Mouse (Mus musculus): ENCODE data around the gene Kdm4b.

The Kdm4b gene

DNA sequence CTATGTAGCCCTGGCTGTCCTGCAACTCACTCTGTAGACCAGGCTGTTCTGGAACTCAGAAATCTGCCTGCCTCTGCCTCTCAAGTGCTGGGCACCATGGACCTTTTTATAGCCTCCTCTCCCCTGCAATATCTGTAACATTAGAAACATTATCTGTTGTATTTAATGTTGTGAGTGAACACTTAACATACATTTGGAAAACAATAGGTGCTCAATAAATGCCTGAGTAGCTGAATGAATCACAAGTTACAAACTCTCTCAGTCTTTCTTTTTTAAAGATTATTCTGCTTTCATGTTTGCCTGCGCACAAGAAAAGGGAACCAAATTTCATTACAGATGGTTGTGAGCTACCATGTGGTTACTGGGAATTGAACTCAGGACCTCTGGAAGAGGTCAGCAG, 27.6 kb upstream of the Kdm4b start:
- no peak for DNase-seq (ENCODE audit: low read depth, low spot score)

DNA sequence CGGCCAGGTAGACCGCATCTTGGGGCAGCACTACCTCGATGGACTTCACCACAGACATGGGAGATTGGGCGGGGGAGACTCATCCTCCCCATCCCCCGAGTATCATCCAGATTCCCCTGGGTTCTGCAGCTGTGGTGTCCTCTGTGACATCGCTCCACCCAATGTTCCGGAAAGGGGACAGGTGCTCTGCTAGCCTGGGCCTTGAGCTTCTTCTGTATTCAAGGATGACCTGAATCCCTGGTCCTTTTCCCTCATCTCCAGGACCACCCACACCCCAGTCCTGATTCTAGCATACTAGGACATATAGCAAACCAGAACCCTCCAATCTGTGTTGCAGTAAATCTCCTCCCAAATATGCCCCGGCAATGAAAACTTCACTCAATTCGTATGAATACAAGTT, 25.7 kb upstream of the Kdm4b start, which contains the start of gene Arrdc5:
Gene Arrdc5 (minus strand): TSS at position 101 of the 400 bp plus-strand sequence.
- no peak for DNase-seq (ENCODE audit: low read depth, low spot score)

DNA sequence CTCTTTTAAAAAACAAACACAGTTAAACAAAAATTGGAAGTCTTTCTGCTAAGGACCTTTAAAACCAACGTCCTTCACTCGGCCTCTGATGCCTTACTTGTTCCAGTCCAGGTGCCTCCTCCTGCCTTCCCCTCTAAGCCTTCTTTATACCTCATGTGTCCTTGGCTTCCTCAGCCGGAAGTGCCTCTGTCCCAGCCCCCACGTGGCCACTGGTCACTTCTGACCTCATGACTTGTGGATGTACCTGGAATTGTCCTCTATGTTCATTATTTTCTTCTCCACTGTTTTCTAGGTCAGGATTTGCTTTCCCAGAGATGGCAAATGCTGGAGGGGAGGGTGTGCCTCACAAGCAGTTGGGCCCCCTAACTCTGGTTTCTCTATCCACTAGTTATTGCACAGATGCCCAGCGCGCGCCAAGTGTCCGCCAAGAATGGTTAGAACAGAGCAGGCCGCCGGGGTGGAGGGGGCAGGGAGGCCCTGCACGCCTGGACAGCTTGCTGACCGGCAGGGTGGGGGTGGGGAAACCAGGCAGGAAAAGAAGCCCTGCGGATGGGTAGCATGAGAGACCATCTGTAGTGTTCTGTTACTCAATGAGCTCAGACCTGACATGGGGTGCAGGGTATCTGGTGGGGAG, 23.4 kb upstream of the Kdm4b start:
- DNase-seq (ENCODE audit: low read depth, low spot score): no peak

DNA sequence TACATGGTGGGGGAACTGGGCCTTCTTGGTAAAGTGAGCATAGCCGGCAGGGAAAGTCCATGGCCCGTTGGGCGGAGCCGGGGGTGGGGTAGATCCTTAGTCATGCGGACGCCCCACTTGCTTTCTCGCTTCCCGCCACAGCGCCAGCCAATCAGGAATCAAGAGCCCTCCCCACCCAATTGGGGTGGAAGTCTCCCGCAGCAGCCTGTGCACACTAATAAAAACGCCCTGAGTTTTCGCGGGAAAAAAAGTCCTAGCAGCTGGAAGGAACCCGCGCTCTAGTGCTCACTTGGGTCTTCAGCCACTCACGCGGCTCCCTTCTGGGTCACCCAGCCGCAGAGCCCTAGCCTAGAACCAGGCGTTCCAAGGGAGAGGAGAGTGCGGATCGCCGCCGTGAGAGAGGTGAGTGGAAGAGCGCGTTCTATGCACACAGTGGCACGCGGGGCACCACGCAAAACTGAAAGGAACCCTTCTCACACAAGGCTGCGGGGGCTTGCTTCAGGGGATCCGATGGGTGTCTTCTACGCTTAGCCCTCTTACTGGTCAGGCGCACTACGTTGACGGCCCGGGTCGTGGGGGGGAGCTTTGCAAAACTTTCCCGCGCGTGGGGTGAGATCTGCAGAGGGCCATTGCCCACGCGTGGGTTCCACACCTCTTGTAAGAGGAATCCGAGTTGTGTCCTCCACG, 22.6 kb upstream of the Kdm4b start, which contains the start of gene Uhrf1:
Gene Uhrf1 (plus strand): TSS at position 162 of the 687 bp plus-strand sequence.
- peak; percentile 96 for DNase-seq (ENCODE audit: low read depth, low spot score)

DNA sequence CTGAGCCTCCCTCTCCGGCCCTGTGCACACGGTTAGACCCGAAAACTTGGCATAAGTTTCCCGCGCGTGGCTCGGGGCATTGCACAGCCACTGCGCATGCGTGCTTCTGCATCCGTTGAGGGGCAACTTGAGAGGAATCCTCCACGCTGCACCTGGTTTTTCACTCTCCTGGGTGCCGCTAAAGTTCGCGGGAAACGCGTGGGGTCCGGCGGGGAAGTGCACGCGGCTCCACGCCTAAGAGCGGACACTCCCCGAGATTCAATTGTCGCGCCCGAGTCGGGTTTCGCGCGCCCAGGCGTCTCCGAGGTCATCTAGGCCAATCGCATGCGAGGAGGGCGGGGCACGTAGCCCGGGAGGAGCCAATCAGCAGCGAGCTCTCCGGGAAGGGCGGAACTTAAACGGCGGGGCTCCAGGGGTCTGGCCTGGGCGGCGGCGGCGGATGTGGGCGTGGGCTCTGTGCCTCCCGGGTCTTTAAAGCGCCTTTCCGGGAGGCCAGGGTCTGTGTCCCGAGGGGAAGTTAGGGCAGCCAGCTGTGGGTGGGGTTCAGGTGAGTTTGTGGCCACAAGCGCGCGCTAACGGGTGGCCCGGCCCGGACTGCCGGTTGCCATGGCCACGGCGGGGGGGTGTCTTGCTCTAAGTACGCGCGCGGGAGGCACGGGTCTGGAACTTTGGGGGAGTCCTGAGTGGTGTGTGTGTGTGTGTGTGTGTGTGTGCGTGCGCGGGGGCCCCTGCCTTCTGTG, 21.8 kb upstream of the Kdm4b start:
- DNase-seq (ENCODE audit: low read depth, low spot score): peak; percentile 98

DNA sequence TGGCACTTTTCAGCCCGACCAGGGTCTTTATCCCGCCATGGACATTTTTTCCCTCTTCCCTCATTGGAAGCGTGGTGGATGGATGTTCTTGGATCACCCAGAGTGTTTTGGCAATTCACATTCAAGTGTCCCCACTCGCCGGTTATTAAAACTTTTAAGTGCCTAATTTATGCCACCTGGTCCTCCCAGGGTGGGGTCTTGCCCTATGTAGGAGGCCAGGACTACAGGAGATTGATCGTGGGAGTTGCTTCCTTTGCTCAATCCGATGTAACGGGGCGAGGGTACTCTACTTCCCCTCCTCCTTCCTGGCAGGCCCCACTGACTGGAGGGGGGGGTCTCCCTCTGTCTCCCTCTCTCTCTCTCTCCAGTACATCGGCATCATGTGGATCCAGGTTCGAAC, 21.1 kb upstream of the Kdm4b start:
- no peak for DNase-seq (ENCODE audit: low read depth, low spot score)

DNA sequence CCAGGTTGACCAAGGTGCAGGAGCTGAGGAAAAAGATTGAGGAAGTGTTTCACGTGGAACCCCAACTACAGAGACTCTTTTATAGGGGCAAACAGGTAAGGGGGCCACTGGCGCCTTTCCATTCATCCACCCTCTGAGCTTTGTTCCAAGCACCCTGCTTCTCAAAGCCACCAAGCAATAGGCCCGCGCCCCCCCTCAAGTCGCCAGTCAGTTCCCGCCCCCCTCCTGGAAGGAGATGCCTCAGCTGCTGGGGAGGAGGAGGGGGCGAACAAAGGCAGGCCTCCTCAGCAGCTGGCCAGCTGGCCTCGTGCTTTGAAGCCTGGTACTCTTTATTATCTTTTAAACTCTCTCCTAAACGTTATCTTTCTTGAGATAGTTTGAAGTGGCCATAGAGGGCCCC, 20.7 kb upstream of the Kdm4b start:
- no peak for DNase-seq (ENCODE audit: low read depth, low spot score)

DNA sequence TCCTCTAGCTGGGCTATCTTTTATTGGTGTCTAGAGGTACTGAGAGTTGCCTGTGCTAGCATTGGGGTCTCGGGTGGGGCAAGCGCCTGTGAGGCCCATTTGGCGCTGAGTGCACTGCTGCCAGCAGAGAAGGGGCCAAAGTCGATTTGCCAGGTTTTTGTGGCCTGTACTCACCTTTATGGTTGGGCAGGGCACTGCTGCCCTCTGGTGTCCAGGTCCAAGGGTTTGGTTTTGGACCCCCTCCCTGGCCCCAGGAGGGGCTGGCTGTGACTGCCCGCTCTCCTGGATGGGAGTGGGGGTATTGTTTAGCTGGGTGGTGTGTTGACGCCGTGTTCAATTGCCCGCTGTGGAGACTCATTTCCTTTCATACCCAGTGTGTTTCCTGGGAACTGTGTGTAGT, 20.0 kb upstream of the Kdm4b start:
- DNase-seq (ENCODE audit: low read depth, low spot score): no peak

DNA sequence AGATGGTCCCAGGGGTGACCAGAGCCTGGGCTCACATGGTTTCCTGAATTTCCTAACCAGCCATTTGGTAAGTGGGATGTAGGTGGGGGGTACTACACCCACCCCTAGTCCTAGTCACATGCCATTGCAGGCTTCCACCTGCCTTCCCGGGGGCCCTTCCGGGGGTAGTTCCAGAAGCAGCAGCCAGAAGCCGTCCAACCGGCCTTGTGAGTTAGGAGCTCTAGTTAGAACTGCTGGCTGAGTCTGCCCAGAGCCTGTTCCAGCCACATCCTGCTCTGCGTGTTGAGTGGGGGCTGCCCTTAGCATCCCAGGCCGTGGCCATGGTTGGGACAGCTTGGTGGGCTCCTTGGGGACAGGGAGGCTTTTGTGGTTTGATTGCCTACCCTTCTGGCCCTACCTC, 17.8 kb upstream of the Kdm4b start:
- DNase-seq (ENCODE audit: low read depth, low spot score): no peak

DNA sequence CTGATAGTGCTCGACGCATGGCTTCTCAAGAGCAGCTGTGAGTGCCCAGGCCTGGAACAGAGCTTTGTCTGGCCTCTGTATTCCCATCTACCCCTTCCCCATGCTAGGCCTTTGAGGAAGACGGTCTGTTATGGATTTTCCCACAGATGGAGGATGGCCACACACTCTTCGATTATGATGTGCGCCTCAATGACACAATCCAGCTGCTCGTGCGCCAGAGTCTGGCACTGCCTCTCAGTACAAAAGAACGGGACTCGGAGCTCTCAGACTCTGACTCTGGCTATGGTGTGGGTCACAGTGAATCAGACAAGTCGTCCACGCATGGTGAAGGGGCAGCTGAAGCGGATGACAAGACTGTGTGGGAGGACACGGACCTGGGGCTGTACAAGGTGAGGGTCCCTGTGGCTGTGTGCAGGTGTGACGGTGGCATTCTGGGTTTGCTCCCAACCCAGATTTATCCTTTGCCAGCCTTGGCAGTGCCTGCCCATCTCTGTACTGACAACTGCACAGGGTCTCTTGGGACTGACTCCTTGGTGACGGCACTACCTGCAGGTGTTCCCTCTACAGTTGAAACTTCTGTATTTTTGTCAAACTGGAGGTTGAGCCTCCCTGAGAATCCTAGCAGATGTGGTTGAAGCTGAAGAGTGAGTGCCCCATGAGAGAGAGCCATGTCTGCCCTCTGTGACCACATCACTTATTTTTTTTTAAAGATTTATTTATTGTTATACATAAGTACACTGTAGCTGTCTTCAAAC, 16.5 kb upstream of the Kdm4b start:
- no peak for DNase-seq (ENCODE audit: low read depth, low spot score)

DNA sequence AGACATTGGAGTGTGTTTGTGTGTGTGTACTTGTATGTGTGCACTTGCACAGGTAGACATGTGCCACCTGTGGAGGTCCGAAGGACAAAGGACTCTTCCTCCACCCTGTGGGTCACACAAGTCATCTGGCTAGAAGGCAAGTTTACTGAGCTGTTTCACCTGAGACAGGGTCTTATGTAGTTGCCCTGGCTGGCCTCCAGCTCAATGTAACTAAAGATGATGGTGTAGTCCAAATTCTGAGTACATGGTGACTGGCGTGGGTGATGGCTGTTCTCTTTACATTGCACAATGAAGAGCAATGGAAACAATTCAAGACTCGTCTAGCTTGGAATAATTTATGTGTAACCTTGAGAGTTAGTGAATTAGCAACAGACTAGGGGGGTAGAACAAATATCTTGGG, 1.4 kb upstream of the Kdm4b start:
- DNase-seq (ENCODE audit: low read depth, low spot score): no peak

DNA sequence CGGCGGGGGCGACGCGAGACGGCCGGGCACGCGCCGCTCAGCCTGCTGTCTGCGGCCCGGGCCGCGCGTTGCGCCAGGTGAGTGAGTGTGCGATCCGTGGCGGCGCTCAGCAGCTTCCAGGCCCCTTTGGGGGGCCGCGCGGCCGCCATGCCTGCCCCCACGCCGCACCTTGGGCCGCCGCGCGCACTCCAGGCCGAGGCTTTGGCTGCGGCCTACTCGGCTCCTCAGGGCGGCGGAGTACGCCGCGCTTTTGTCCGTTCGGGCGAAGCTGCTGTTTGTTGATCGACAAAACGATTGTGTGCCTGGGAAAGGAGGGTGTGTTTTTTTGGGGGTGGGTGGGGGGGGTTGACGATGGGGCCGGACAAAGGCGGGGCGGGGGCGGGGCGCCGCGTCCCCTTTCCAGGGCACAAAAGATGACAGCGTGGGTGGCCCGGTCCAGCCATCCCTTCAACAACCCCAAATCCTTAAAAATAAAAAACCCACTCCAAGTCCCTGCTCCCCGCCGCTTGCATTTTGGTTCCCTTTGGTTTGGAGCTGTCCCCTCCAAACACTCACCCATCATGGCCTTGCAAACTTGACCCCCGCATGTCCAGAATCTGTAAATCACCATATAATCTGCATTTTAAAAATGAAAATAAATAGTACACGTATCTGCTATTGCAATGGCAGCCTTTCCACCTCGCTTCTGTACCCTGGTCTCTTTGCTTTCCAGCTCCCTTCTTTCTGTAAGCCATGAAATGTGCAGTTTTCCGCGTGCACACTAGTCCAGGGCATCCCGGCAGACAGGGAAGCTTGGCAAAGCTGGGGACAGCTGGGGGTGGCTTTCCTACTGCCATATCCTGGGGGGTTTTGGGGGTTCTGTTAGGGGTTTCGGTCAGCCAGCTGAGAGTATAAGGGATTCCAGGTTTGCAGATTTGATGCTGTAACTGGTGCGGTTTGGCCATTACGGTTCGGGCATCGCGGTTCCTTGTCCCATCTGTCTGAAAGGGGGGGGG, 588 bp downstream of the Kdm4b start:
- no peak for DNase-seq (ENCODE audit: low read depth, low spot score)

DNA sequence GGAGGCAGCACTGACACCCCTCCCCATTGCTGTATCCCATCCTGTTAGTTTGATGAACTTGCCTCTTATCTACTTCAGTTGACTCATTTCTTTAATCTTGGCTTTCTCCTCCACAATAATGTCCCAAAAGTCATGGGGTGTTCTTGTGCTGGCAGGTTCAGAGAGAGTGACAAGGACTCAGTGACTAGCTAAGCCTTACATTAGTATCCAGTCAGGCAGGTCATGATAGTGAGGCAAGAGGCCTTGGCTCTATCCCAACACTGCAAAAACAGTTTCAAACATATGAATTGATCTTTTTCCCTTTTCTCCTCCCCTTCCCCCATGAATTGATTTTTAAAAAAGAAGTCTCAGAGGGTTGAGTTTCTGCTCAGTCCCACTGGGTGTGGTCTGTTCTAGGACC, 3.4 kb downstream of the Kdm4b start:
- no peak for DNase-seq (ENCODE audit: low read depth, low spot score)

DNA sequence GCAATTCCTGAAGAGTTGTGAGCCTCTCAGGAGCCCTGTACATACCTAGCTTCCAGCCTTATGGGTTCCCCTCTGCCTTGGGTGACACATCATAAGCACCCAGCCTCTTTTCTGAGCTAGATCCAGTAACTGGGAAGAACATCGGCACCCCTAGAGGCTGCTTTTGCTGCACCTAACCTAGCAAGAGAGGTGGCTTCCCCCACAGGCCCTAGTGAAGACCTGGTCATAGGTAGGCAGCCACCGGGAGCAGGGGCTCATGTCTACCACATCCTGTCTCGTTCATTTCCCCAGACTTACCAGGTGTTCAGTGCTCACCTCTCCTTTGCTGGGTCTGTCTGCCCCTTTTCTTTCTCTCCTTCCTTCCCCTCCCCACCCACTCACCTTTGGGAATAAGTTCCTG, 4.5 kb downstream of the Kdm4b start:
- no peak for DNase-seq (ENCODE audit: low read depth, low spot score)

DNA sequence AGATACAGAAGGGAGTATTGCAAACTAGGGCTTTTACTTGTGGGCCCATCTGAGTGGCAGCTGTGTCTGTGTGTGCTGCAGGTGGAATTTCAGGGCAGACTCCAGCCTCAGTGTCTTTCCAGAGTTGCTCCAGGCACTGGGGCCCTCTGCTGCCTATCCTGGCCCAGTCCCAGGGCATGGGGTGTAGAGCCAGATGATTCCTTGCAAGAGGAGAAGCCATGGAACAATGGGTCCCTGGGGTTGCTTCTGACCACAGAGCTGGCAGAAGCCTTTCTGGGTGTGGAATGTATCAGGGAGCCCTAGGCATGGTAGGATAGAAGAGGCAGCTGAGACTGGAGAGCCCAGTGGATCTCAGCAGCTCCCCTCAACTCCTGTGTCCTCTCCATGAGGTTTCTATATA, 5.4 kb downstream of the Kdm4b start:
- DNase-seq (ENCODE audit: low read depth, low spot score): no peak

DNA sequence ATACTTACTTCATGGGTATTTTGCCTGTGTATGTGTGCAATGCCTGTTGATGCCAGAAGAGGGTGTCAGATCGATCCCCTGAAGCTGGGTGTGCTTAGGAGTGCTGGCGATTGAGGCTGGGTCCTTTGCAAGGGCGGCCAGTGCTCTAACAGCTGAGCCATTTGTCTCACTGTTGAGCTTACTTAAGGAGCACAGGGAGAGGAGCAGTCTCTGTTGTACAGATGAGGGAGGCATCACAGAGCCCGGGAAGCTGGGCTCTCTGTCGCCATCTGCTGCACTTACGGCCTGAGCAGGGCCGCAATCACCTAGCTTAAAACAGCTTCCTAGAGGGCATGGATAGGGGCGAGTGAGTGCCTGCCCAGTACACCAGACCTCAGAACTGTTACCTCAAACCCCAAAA, 7.1 kb downstream of the Kdm4b start:
- DNase-seq (ENCODE audit: low read depth, low spot score): peak; percentile 78

DNA sequence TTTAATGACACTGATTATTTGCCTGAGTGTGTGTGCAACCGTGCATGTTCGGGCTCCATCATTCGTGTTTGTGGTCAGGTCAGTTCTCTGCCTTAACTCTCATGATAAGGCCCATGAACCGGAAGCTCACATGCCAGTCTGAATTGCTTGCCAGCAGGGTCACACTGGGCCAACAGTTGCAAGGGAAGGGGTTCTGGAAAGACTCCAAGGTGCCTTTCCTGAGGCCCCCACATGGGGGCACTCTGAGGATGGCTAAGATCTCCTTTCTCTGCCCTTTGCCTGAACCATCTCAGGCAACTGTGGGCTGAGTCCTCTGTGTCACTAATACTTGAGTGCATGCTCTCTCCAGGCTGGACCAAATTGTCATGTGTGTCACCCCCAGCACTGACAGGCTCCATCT, 11.3 kb downstream of the Kdm4b start:
- peak; percentile 42 for DNase-seq (ENCODE audit: low read depth, low spot score)

DNA sequence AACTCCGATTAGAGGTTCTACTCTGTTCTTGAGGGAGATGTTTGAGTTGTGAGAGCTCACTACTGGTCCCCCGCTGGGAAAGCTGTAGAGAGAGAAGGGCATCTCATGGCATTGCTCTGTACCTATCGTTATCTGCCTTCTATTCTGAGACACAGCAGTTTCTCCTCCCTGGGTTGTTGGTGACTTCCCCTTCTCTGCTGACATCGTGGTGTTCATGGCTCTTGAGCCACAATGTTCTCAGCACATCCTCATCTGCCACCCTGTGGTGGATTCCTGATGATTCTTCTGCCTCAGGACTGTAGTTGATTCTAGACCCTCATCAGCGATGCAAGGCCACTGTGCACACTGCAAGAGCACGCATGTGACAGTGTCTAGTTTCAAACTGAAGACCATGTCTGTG, 11.9 kb downstream of the Kdm4b start:
- DNase-seq (ENCODE audit: low read depth, low spot score): no peak

DNA sequence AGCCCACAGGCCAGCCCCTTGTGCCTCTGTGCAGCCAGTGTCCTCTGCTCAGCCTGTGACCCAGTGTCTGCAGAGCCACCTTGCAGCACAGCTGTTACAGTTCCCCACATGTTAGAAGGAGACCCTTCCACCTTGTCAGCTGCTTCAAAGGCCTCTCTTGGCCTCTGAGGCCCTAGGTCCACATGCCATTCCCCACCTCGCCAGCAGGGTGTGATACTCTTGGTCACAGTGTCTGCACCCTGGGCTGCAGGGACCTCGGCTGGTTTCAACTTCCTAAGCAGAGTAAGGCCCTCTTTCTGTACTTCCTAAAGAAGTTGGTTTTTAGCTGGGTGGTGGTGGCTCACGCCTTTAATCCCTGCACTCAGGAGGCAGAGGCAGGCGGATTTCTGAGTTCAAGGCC, 13.0 kb downstream of the Kdm4b start:
- peak; percentile 54 for DNase-seq (ENCODE audit: low read depth, low spot score)

DNA sequence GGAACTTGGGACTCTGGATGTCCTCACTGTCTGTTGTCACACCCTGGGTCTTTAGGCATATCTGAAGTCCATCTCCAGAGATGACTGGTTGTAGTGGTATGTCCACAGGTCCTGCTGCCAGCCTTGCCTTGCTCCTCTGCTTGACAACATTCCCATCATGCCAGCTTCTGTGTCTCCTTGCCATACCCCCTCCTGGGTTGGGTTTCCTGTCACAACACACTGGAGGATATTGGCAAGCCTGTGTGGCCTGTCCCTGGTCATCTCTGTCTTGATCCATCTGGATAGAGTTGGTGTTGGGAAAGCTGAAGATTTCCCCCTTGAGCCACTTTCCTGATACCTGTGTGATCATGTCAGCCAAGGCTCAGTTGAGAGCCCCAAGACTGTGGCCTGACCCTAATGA, 14.9 kb downstream of the Kdm4b start:
- no peak for DNase-seq (ENCODE audit: low read depth, low spot score)

DNA sequence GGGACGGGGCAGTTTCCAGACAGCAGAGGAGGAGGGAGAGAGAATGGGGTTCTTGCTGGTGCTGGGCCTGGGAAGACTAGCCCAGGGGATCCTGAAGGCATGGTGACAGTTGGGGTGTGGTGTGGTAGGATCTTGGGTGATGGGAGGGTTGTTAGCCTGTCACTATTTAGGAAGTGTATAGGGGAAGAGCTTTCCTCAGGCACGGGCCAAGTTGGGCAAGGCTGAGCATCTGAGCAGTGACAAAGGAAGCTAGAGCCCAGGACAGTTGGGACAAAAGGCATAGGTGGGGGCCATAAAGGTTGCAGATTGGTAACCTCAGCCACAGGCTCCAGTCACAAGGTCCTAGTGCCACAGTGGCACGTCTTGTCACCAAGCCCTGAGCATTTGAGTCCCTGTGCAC, 17.6 kb downstream of the Kdm4b start:
- DNase-seq (ENCODE audit: low read depth, low spot score): no peak

All from ES-CJ7 (cell line).